Mouse (Mus musculus): ENCODE results near the gene Ppef2.
"Not testable (repeated sequence)": the region's sequence is repeated elsewhere in the genome, so short reads cannot be mapped to it uniquely, and the experiment has no call there.

Gene Ppef2

GRCm38 (mm10) chr5:92195716-92196115, 60.4 kb downstream of the Ppef2 start:
- DNase-seq (ENCODE audit: low spot score in 2 of 2), result not testable (repeated sequence)

- DNase-seq (ENCODE audit: low spot score in 2 of 2), result no peak
Observed at GRCm38 (mm10) chr5:92188881-92189483, 67.1 kb downstream of the Ppef2 start.

GRCm38 (mm10) chr5:92183071-92183830, 72.8 kb downstream of the Ppef2 start:
- no peak for DNase-seq (ENCODE audit: low spot score in 2 of 2)
